Mouse (Mus musculus): ENCODE measurements around the gene Kit. TPM values are rescaled to one million over a fixed set of nuclear protein-coding genes. Genes with fewer than 3 reads are reported as not detected.

The Kit gene
- polyA plus RNA-seq (2021): 1.5 TPM

DNA sequence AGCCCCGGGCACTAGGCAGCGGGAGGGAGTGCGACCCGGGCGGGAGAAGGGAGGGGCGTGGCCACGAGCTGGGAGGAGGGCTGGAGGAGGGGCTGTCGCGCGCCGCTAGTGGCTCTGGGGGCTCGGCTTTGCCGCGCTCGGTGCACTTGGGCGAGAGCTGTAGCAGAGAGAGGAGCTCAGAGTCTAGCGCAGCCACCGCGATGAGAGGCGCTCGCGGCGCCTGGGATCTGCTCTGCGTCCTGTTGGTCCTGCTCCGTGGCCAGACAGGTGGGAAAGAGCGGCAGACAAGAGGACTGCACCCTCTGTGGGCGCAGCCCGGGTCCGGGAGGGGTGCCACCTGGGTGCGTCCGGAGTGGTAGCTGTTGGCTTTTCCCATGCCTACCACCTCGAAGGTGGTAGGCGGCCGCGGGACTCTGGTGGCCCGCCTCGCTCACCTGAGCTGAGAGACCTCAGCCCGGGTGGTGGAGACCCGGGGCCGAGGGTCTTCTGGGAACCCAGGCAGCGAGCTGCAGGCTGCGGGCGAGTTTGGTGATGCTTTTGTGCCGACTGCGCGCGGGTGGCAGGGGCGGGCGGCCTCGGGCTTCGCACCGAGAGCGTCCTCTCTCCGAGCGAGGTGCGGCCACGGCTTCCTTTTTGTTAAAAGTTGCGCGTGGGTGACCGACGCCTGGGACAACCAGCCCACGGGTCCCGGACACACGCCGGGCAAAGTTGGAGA lies at the start of gene Kit:
Gene Kit (plus strand): TSS at position 65 of the 715 bp plus-strand sequence.
- no peak for DNase-seq (ENCODE audit: low read depth, low spot score)
- in situ Hi-C loops (cut with MboI; ENCODE audit: low pct_unique_long_range_greater_than_20kb): loop anchor here (5.0 kb wide), 1 partner anchor 272 kb away; no protein-coding TSS in a partner anchor
- CTCF ChIA-PET: no interaction called here
- no peak for TF ChIP-seq CTCF (IDR thresholded peaks at IDR 0.05)
- peak; percentile 58 for ATAC-seq
- peaks cover 15% of the 10 kb centered on the region for H3K27me3 ChIP-seq
- POLR2A ChIA-PET: no interaction called here

DNA sequence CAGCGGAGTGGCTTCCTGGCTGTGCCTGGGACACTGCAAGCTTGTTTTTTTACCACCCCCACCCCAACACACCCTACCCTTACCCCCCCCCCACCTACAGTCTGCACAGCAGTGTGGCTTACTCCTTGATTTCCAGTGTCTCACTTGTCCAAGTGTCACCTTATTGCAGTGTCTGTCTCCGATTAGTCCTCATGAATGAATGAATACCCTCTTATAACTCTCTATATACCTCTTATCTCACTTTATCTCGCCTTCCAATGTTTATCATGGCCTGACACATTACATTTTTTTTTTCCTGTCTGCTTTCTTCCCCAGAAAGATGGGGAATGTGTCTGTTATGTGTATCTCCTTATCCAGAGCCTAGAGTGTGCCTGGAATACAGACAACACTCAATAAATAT lies 38.6 kb upstream of the Kit start:
- H3K27me3 ChIP-seq: no peaks in the 10 kb centered on the region
- CTCF ChIA-PET: no interaction called here
- POLR2A ChIA-PET: no interaction called here
- TF ChIP-seq CTCF (IDR thresholded peaks at IDR 0.05): no peak
- in situ Hi-C loops (cut with MboI; ENCODE audit: low pct_unique_long_range_greater_than_20kb): no loop called here
- no peak for DNase-seq (ENCODE audit: low read depth, low spot score)
- ATAC-seq: no peak

GRCm38 (mm10) chr5:75537717-75538116 lies 37.0 kb upstream of the Kit start:
- CTCF ChIA-PET: no interaction called here
- in situ Hi-C loops (cut with MboI; ENCODE audit: low pct_unique_long_range_greater_than_20kb): no loop called here

DNA sequence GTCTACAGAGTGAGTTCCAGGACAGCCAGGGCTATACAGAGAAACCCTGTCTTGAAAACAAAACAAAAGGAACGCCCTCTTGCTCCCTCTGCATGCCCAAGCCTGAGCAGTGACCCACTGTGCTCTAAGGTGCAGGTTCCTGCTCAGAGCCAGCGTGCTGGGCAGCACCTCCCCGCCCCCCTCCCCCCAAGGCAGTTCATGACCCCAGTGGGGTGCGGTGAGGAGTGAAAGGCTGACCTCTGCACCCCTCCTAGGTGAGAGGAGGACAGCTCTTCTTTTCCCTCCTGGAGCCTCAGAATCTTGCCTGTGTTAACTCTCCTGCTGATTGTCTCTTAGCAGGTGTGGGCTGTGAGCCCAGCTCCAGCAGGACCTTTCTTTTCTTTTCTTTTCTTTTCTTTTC lies 36.3 kb upstream of the Kit start:
- ATAC-seq (no peak), DNase-seq (ENCODE audit: low read depth, low spot score) (no peak)
- ChIA-PET POLR2A (no interaction called here), CTCF (no interaction called here)
- no peak for TF ChIP-seq CTCF (IDR thresholded peaks at IDR 0.05)
- in situ Hi-C loops (cut with MboI; ENCODE audit: low pct_unique_long_range_greater_than_20kb): no loop called here
- H3K27me3 ChIP-seq: no peaks in the 10 kb centered on the region

More at GRCm38 (mm10) chr5:75537717-75538116, 37.0 kb upstream of the Kit start:
- DNase-seq (ENCODE audit: low read depth, low spot score) (no peak), ATAC-seq (no peak)
- no peaks in the 10 kb centered on the region for H3K27me3 ChIP-seq
- POLR2A ChIA-PET: no interaction called here
- no peak for TF ChIP-seq CTCF (IDR thresholded peaks at IDR 0.05)

DNA sequence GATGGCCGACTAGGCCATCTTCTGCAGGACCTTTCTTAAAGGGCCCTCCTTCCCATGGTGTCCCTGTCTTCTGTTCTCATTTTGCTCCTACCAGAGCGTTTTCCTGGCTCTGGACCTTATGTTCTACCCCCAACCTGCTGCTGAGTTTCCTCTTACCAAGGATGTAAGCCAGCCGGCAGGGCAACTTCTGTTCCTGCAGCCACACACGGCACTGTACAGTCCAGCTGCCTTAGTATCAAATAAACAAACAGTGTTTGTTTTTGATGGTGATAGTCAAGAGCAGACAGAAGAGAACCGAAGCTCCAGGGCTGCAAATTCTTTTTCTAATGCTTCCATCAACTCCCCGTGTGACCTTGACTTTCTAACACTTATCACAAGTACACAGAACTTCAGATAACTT lies 35.6 kb upstream of the Kit start:
- POLR2A ChIA-PET: no interaction called here
- DNase-seq (ENCODE audit: low read depth, low spot score): no peak
- in situ Hi-C loops (cut with MboI; ENCODE audit: low pct_unique_long_range_greater_than_20kb): no loop called here
- no peak for ATAC-seq
- TF ChIP-seq CTCF (IDR thresholded peaks at IDR 0.05): no peak
- CTCF ChIA-PET: no interaction called here
- H3K27me3 ChIP-seq: no peaks in the 10 kb centered on the region

DNA sequence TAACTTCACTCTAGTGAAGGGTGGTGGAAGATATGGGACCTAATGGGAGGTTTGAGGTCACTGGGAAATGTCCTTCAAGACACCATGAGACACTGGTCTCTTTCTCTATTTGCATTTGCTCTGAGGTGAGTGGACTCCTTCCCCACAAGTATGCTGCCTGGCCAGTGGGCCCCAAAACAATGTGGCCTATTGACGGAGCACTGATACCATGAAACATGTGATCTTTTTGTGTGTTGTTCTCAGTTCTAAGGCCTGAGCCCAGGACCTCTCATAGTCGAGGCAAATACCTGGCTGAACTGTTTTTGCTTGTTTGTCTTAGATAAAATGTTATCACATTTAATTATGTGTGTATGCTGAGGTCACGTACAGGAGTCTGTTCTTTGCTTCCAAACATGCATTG lies 31.0 kb upstream of the Kit start:
- ATAC-seq: no peak
- DNase-seq (ENCODE audit: low read depth, low spot score): no peak
- H3K27me3 ChIP-seq: no peaks in the 10 kb centered on the region
- no peak for TF ChIP-seq CTCF (IDR thresholded peaks at IDR 0.05)
- CTCF ChIA-PET: no interaction called here
- in situ Hi-C loops (cut with MboI; ENCODE audit: low pct_unique_long_range_greater_than_20kb): no loop called here
- POLR2A ChIA-PET: no interaction called here

DNA sequence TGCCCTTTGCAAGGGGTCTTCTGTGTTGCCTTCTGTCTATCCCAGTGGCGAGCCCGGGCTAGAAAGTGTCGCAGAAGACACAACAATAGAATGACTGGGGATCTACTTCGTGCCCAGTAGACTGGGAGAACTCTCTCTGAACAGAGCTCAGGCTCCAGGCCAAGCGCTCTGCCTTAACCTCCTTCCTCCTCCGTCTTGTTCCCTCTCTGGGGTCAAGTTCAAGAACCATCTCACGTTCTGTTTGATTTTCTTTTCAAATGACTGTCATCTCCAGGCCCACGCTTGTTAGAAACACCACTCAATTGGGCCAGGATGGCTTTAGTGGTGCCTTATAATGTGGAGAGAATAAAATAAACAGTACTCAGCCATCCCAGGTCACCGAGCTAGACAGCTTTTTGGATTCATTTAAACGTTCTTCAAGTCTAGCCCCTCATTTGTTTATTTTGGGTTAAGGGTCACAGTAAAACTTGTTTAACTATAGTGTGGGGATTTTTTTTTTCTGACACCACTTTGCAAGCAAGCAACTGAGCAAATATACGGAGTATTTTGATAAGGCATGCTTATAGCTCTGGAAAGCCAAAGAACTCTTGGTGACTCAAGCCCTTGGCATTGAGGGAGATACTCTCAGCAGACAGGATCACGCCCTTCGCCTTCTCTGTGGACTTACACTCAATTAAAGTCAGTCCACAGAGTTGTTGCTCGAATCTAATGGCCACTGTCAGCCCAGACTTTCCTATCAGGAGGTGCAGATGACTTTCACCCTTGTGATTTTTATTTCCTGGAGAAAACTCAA lies 30.0 kb upstream of the Kit start:
- CTCF ChIA-PET: no interaction called here
- DNase-seq (ENCODE audit: low read depth, low spot score): no peak
- peak; percentile 44 for ATAC-seq
- H3K27me3 ChIP-seq: no peaks in the 10 kb centered on the region
- no peak for TF ChIP-seq CTCF (IDR thresholded peaks at IDR 0.05)
- in situ Hi-C loops (cut with MboI; ENCODE audit: low pct_unique_long_range_greater_than_20kb): no loop called here
- POLR2A ChIA-PET: no interaction called here

GRCm38 (mm10) chr5:75545265-75545643 lies 29.5 kb upstream of the Kit start:
- in situ Hi-C loops (cut with MboI; ENCODE audit: low pct_unique_long_range_greater_than_20kb): no loop called here
- TF ChIP-seq CTCF (IDR thresholded peaks at IDR 0.05): no peak
- ChIA-PET POLR2A (no interaction called here), CTCF (no interaction called here)
- DNase-seq (ENCODE audit: low read depth, low spot score) (no peak), ATAC-seq (no peak)
- H3K27me3 ChIP-seq: no peaks in the 10 kb centered on the region

DNA sequence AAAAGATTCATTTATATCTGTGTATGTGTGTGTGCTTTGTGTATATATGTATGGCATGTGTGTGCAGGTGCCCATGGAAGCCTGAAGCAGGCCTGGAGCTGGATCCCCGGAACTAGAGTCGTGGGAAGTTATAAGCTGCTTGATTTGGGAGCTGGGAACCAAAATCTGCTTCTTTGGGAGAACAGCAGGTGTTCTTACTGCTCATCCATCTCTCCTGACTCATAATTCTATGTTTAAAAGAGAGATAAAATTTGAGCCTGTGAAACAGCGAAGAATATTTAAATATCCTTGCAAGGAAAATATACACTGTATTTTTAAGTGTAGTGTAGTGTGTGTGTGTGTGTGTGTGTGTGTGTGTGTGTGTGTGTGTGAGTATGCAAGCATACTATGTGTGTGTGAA lies 21.7 kb upstream of the Kit start:
- no peak for DNase-seq (ENCODE audit: low read depth, low spot score)
- CTCF ChIA-PET: no interaction called here
- no peaks in the 10 kb centered on the region for H3K27me3 ChIP-seq
- TF ChIP-seq CTCF (IDR thresholded peaks at IDR 0.05): no peak
- no peak for ATAC-seq
- POLR2A ChIA-PET: no interaction called here
- in situ Hi-C loops (cut with MboI; ENCODE audit: low pct_unique_long_range_greater_than_20kb): no loop called here

DNA sequence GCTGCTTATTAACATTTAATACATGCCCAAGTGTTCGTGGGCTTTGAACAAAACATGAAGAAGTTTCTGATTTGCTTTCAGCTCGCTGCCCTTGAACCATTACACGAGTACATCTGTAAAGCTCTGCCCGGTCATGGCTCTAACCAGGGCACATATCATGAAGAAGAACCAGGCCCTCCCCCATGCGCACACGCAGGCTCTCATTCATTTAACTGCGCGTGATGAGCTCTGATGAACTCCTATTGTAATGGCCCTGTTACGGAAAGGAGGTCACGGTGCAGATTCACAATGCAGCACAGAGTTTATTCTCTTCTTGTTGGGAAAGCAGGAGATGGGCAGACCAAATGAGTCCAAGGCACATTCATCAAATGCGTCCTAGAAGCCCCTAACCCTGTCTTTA lies 17.1 kb upstream of the Kit start:
- POLR2A ChIA-PET: no interaction called here

GRCm38 (mm10) chr5:75559291-75559690 lies 15.4 kb upstream of the Kit start:
- DNase-seq (ENCODE audit: low read depth, low spot score): no peak
- in situ Hi-C loops (cut with MboI; ENCODE audit: low pct_unique_long_range_greater_than_20kb): no loop called here
- ChIA-PET POLR2A (no interaction called here), CTCF (no interaction called here)
- no peaks in the 10 kb centered on the region for H3K27me3 ChIP-seq
- no peak for TF ChIP-seq CTCF (IDR thresholded peaks at IDR 0.05)
- no peak for ATAC-seq

More for the DNA sequence above, 17.1 kb upstream of the Kit start:
- H3K27me3 ChIP-seq: no peaks in the 10 kb centered on the region
- ATAC-seq (no peak), DNase-seq (ENCODE audit: low read depth, low spot score) (no peak)
- in situ Hi-C loops (cut with MboI; ENCODE audit: low pct_unique_long_range_greater_than_20kb): no loop called here
- TF ChIP-seq CTCF (IDR thresholded peaks at IDR 0.05): no peak
- CTCF ChIA-PET: no interaction called here
